Mouse (Mus musculus): ENCODE measurements around the gene Arhgef38. TPM values are rescaled to one million over a fixed set of nuclear protein-coding genes. Genes with fewer than 3 reads are reported as not detected.

Arhgef38 gene
- polyA plus RNA-seq, 1 experiment from 2014 or later: 0.01 TPM

DNA sequence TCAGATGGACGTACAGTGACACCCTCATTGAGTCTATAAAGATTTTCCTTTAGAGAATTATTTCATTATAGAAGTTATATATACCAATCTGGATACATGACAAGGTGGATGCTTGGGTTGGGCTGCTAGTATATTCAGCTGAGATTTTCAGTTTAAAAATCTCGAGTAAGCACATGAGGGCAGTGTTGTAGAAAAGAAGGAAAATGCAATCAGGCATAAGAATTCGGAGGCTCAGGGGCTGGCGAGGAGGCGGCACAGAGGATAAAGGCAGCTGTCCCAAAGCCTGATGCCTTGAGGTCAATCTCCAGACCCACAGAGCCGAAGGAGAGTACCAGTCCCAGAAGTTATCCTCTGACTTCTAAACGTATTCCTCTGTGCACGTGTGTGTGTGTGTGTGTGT lies 102.1 kb downstream of the Arhgef38 start:
- ATAC-seq: no peak
- no peak for DNase-seq (ENCODE audit: low read depth, low spot score)
- in situ Hi-C loops (cut with MboI; ENCODE audit: low pct_unique_long_range_greater_than_20kb): no loop called here
- CTCF ChIA-PET: interaction anchor here (1.3 to 1.5 kb wide), 2 partner anchors 139 to 164 kb away, joined by 3 to 4 read pairs; no protein-coding TSS in a partner anchor
- no peak for TF ChIP-seq CTCF (IDR thresholded peaks at IDR 0.05)
- H3K27me3 ChIP-seq: peaks cover 9% of the 10 kb centered on the region
- POLR2A ChIA-PET: no interaction called here

- ATAC-seq: no peak
- DNase-seq (ENCODE audit: low read depth, low spot score): no peak
- ChIA-PET CTCF (interaction anchor here (1.0 to 1.5 kb wide), 3 partner anchors 14 to 165 kb away, joined by 3 to 4 read pairs (median 3); no protein-coding TSS in a partner anchor), POLR2A (no interaction called here)
- no peak for TF ChIP-seq CTCF (IDR thresholded peaks at IDR 0.05)
- in situ Hi-C loops (cut with MboI; ENCODE audit: low pct_unique_long_range_greater_than_20kb): no loop called here
- peaks cover 9% of the 10 kb centered on the region for H3K27me3 ChIP-seq
Observed at GRCm38 (mm10) chr3:133131372-133131771, 103.4 kb downstream of the Arhgef38 start.

GRCm38 (mm10) chr3:133113281-133113680 lies 121.5 kb downstream of the Arhgef38 start:
- in situ Hi-C loops (cut with MboI; ENCODE audit: low pct_unique_long_range_greater_than_20kb): loop anchor here (10.0 kb wide), 2 partner anchors 162 to 1512 kb away; no protein-coding TSS in a partner anchor
- H3K27me3 ChIP-seq: peaks cover 12% of the 10 kb centered on the region
- no peak for TF ChIP-seq CTCF (IDR thresholded peaks at IDR 0.05)
- CTCF ChIA-PET: interaction anchor here (0.6 to 6.3 kb wide), 2 partner anchors 8 to 159 kb away, joined by 4 to 41 read pairs; no protein-coding TSS in a partner anchor
- ATAC-seq (no peak), DNase-seq (ENCODE audit: low read depth, low spot score) (no peak)
- POLR2A ChIA-PET: interaction anchor here (0.9 kb wide), 1 partner anchor 52 kb away, joined by 3 read pairs; no protein-coding TSS in a partner anchor

- peaks cover 12% of the 10 kb centered on the region for H3K27me3 ChIP-seq
- DNase-seq (ENCODE audit: low read depth, low spot score) (no peak), ATAC-seq (peak; percentile 84)
- in situ Hi-C loops (cut with MboI; ENCODE audit: low pct_unique_long_range_greater_than_20kb): loop anchor here (10.0 kb wide), 2 partner anchors 163 to 1513 kb away; no protein-coding TSS in a partner anchor
- peak; percentile 62 for TF ChIP-seq CTCF (IDR thresholded peaks at IDR 0.05)
- CTCF ChIA-PET: interaction anchor here (0.6 to 6.3 kb wide), 6 partner anchors 8 to 366 kb away, joined by 3 to 41 read pairs (median 4); no protein-coding TSS in a partner anchor
- POLR2A ChIA-PET: interaction anchor here (1.1 kb wide), 1 partner anchor 367 kb away, joined by 3 read pairs; no protein-coding TSS in a partner anchor
Observed at GRCm38 (mm10) chr3:133111741-133112140, 123.0 kb downstream of the Arhgef38 start.

DNA sequence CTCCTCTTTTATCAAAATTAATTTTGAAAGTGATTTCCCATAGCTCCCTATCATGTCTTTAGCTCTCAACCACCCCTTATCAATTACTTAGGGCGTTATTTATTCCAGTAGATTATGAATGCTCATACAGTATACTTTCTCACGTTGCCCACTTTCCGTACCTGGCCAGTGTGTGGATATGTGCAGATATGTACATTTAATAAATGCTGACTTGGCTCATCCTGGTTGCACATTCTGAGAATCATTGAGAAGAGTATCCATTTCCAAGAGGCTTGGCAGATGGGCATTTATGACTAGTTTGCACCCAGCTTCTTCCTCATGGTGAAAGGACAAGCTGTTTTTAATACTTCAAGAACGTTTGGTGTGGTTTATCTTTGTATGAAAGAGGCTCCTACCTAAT lies 124.9 kb downstream of the Arhgef38 start:
- POLR2A ChIA-PET: no interaction called here
- no peak for ATAC-seq
- no peak for DNase-seq (ENCODE audit: low read depth, low spot score)
- in situ Hi-C loops (cut with MboI; ENCODE audit: low pct_unique_long_range_greater_than_20kb): loop anchor here (10.0 kb wide), 2 partner anchors 165 to 1515 kb away; no protein-coding TSS in a partner anchor
- no peak for TF ChIP-seq CTCF (IDR thresholded peaks at IDR 0.05)
- CTCF ChIA-PET: interaction anchor here (0.9 to 6.3 kb wide), 4 partner anchors 15 to 163 kb away, joined by 3 to 41 read pairs (median 4); no protein-coding TSS in a partner anchor
- H3K27me3 ChIP-seq: peaks cover 8% of the 10 kb centered on the region

GRCm38 (mm10) chr3:133108731-133109130 lies 126.0 kb downstream of the Arhgef38 start:
- ChIA-PET POLR2A (no interaction called here), CTCF (interaction anchor here (0.8 to 6.3 kb wide), 4 partner anchors 14 to 164 kb away, joined by 3 to 41 read pairs (median 3); no protein-coding TSS in a partner anchor)
- no peak for TF ChIP-seq CTCF (IDR thresholded peaks at IDR 0.05)
- DNase-seq (ENCODE audit: low read depth, low spot score) (no peak), ATAC-seq (no peak)
- H3K27me3 ChIP-seq: peaks cover 2% of the 10 kb centered on the region
- in situ Hi-C loops (cut with MboI; ENCODE audit: low pct_unique_long_range_greater_than_20kb): no loop called here

DNA sequence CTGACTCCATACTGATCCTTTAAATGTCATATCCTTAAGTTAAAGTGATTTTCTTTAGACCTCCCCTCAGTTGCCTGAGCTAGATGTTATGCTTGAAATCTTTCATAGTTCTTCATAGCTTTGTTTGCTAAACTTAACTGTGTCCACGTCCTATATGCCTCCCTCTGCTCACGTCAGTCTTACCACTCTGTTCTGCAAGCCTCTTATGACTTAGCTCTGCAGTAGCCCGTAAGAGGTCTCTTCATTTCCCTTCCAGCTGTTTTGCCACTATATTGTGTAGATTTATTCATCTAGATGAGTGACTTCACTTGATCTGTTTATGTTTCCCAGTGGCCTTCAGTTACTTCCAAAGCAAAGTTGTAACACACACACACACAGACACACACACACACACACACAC lies 130.3 kb downstream of the Arhgef38 start:
- CTCF ChIA-PET: interaction anchor here (1.2 to 2.2 kb wide), 2 partner anchors 13 to 357 kb away, joined by 3 to 5 read pairs; partner anchors contain the start of genes Gstcd and Ints12
- in situ Hi-C loops (cut with MboI; ENCODE audit: low pct_unique_long_range_greater_than_20kb): no loop called here
- no peak for ATAC-seq

GRCm38 (mm10) chr3:133103768-133104167 lies 131.0 kb downstream of the Arhgef38 start:
- POLR2A ChIA-PET: no interaction called here

More for the DNA sequence above, 130.3 kb downstream of the Arhgef38 start:
- POLR2A ChIA-PET: no interaction called here
- no peak for TF ChIP-seq CTCF (IDR thresholded peaks at IDR 0.05)
- DNase-seq (ENCODE audit: low read depth, low spot score): no peak
- H3K27me3 ChIP-seq: no peaks in the 10 kb centered on the region

GRCm38 (mm10) chr3:133098909-133099308 lies 135.8 kb downstream of the Arhgef38 start:
- in situ Hi-C loops (cut with MboI; ENCODE audit: low pct_unique_long_range_greater_than_20kb): no loop called here
- ATAC-seq: no peak
- DNase-seq (ENCODE audit: low read depth, low spot score): no peak
- ChIA-PET CTCF (interaction anchor here (1.0 to 2.2 kb wide), 2 partner anchors 12 to 352 kb away, joined by 3 to 5 read pairs; no protein-coding TSS in a partner anchor), POLR2A (no interaction called here)
- H3K27me3 ChIP-seq: no peaks in the 10 kb centered on the region
- no peak for TF ChIP-seq CTCF (IDR thresholded peaks at IDR 0.05)

More at GRCm38 (mm10) chr3:133103768-133104167, 131.0 kb downstream of the Arhgef38 start:
- no peaks in the 10 kb centered on the region for H3K27me3 ChIP-seq
- TF ChIP-seq CTCF (IDR thresholded peaks at IDR 0.05): no peak
- in situ Hi-C loops (cut with MboI; ENCODE audit: low pct_unique_long_range_greater_than_20kb): no loop called here
- CTCF ChIA-PET: interaction anchor here (1.2 to 2.2 kb wide), 2 partner anchors 12 to 356 kb away, joined by 3 to 5 read pairs; partner anchors contain the start of genes Gstcd and Ints12
- DNase-seq (ENCODE audit: low read depth, low spot score): no peak
- no peak for ATAC-seq

- no peak for DNase-seq (ENCODE audit: low read depth, low spot score)
- no peak for ATAC-seq
- CTCF ChIA-PET: interaction anchor here (1.0 to 2.2 kb wide), 2 partner anchors 12 to 351 kb away, joined by 3 to 5 read pairs; no protein-coding TSS in a partner anchor
- H3K27me3 ChIP-seq: no peaks in the 10 kb centered on the region
- in situ Hi-C loops (cut with MboI; ENCODE audit: low pct_unique_long_range_greater_than_20kb): no loop called here
- POLR2A ChIA-PET: interaction anchor here (0.6 kb wide), 1 partner anchor 337 kb away, joined by 12 read pairs; no protein-coding TSS in a partner anchor
- TF ChIP-seq CTCF (IDR thresholded peaks at IDR 0.05): no peak
Observed at GRCm38 (mm10) chr3:133098336-133098735, 136.4 kb downstream of the Arhgef38 start.

DNA sequence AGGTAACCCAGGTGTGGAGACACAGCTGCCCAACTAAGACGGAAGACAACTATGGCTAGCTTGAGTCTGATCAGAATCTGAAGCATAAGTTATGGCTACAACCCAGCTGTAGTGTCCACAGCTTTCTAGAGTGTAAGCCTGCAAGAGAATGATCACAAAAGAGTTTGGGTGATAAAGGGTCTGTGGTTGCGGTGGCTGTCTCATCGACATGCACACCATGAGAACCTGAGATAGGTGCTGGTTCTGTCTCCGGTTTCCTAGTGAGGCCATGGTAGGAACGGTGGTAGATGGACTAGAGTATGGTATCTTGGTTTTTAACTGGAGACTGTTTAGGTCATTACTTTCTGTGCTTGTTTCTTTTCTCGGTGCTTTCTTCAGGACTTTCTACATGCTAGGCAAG lies 136.8 kb downstream of the Arhgef38 start:
- ChIA-PET CTCF (interaction anchor here (2.2 kb wide), 1 partner anchor 351 kb away, joined by 5 read pairs; no protein-coding TSS in a partner anchor), POLR2A (interaction anchor here (0.6 kb wide), 1 partner anchor 337 kb away, joined by 12 read pairs; no protein-coding TSS in a partner anchor)
- DNase-seq (ENCODE audit: low read depth, low spot score): no peak
- in situ Hi-C loops (cut with MboI; ENCODE audit: low pct_unique_long_range_greater_than_20kb): no loop called here
- no peak for ATAC-seq
- TF ChIP-seq CTCF (IDR thresholded peaks at IDR 0.05): no peak
- no peaks in the 10 kb centered on the region for H3K27me3 ChIP-seq
